Mouse (Mus musculus) ES-E14 (cell line): ENCODE data around the gene Map3k15. TPM values are rescaled to one million over a fixed set of nuclear protein-coding genes. Genes with fewer than 3 reads are reported as not detected.

ENCODE experiments used
- DNase-seq: peaks from one replicate; pipeline ENCODE4 v3.0.0-alpha.2; 2013; ENCODE audit warnings: low read depth, low spot score
- H3K27ac ChIP-seq: 2 replicates; pipeline ENCODE4 v1.5.1; 2012; ENCODE audit warnings: low read depth, mild to moderate bottlenecking, low read length, moderate library complexity, mixed read lengths; ENCODE audit not compliant: poor library complexity, insufficient read depth, severe bottlenecking
- H3K36me3 ChIP-seq: 2 replicates; pipeline ENCODE4 v1.6.1; 2012; ENCODE audit warnings: mild to moderate bottlenecking, low read length, moderate library complexity, mixed read lengths; ENCODE audit not compliant: control insufficient read depth, poor library complexity, insufficient read depth, severe bottlenecking
- H3K4me1 ChIP-seq, 2 experiments: fragments of 150-350 bp in 1 of 2; sonication (generic) in 1 of 2; 2 replicates each; pipeline ENCODE4 v1.6.1; 2012; ENCODE audit warnings: low read length in 2 of 2, mild to moderate bottlenecking in 1 of 2, mixed read lengths in 1 of 2; ENCODE audit not compliant: control insufficient read depth in 2 of 2, insufficient read depth in 2 of 2, poor library complexity in 1 of 2
- H3K4me3 ChIP-seq, 2 experiments: fragments of 150-350 bp in 1 of 2; sonication (generic) in 1 of 2; 2 replicates each; pipeline ENCODE4 v1.5.1; 2012; ENCODE audit warnings: low read length in 2 of 2, low read depth in 1 of 2, mild to moderate bottlenecking in 1 of 2, mixed read lengths in 1 of 2; ENCODE audit not compliant: insufficient read depth in 1 of 2, poor library complexity in 1 of 2, severe bottlenecking in 1 of 2
- H3K9ac ChIP-seq: 2 replicates; pipeline ENCODE4 v1.6.1; 2012; ENCODE audit warnings: low read depth, mild to moderate bottlenecking, low read length, mixed read lengths; ENCODE audit not compliant: poor library complexity, insufficient read depth, severe bottlenecking
- H3K9me3 ChIP-seq: fragments of 150-350 bp; sonication (generic); 2 replicates; pipeline ENCODE4 v1.6.1; 2012; ENCODE audit warnings: low read depth, mild to moderate bottlenecking, low read length; ENCODE audit not compliant: control insufficient read depth, insufficient read depth
- CHD2 ChIP-seq: IDR thresholded peaks from 2 replicates; pipeline ENCODE4 v1.6.1; 2014; ENCODE audit warnings: mild to moderate bottlenecking, low read depth, low read length, inconsistent platforms
- HCFC1 ChIP-seq: IDR thresholded peaks from 2 replicates; pipeline ENCODE4 v1.6.1; 2012; ENCODE audit warnings: low read length, inconsistent platforms, borderline replicate concordance; ENCODE audit not compliant: insufficient read depth
- MAFK ChIP-seq: IDR thresholded peaks from 2 replicates; pipeline ENCODE4 v1.6.1; 2014; ENCODE audit warnings: mild to moderate bottlenecking, low read depth, low read length, inconsistent platforms; ENCODE audit not compliant: insufficient read depth
- ZC3H11A ChIP-seq: IDR thresholded peaks from 2 replicates; pipeline ENCODE4 v1.6.1; 2012; ENCODE audit warnings: low read depth, mild to moderate bottlenecking, inconsistent platforms, low read length, borderline replicate concordance
- ZNF384 ChIP-seq: IDR thresholded peaks from 2 replicates; pipeline ENCODE4 v1.6.1; 2012; ENCODE audit warnings: low read depth, low read length, inconsistent platforms
- in situ Hi-C, 2 experiments: fragments of 600-800 bp; cut with MboI; formaldehyde crosslinking; loops; one replicate each; pipeline ENCODE4 v1.15.1; 2025; ENCODE audit warnings: low sequenced_read_pairs in 2 of 2, inconsistent platforms in 1 of 2; ENCODE audit not compliant: unreplicated experiment in 2 of 2
- total RNA-seq: library from RNA; depleted of rRNA; stranded (reverse); fragments of 300-350 nt; gene quantifications from 2 replicates; pipeline ENCODE4 v1.2.3, GENCODE M21; 2012

Map3k15 gene
- total RNA-seq, 1 experiment: 6.0 TPM

DNA sequence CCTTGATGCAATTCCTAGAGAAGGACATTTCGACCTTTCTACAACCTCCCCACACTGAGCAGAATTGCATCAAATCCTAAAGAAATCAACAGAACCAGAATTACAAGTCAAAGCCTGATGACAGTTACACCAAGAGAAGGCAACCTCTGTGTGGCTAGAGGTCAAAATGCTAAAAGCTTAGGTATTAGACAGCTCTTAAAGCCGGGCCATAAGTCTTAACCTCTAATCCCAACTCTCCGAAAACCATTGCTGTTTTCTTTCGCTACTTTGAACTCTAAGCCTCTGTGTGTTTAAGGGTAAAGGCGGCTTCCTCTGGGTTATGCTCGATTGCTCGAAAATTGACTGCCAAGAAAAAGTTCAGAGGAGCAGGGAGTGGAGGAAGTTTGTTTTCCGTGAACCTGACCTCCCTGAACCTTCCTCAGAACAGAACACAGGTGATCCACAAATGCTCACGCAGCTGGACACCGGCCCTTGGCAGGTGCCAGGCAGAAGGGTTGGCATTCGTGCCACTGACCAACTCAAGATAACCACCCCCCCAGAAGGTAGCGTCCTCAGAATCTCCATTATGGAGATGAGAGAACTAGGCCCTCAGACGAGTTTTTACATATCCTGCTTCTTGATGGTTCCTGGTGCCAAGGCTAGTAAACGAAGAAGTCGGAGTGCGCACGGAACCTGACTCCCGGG, 149.1 kb downstream of the Map3k15 start:
- peaks cover 0 to 8% of the 10 kb centered on the region in 2 experiments; a peak in 2 of 4 replicates for H3K4me1 ChIP-seq
- no peaks in the 10 kb centered on the region for H3K9me3 ChIP-seq

GRCm38 (mm10) chrX:160137861-160138717, 149.9 kb downstream of the Map3k15 start, which contains the start of gene Pdha1:
Gene Pdha1 (minus strand): TSS chrX:160138413.
- TF ChIP-seq HCFC1: no peak
- TF ChIP-seq ZNF384: no peak
- TF ChIP-seq ZC3H11A: no peak
- no peak for TF ChIP-seq CHD2
- in situ Hi-C loops: no loop called here

More for the DNA sequence above, 149.1 kb downstream of the Map3k15 start:
- Histone ChIP-seq H3K27ac (peak overlapping the region; percentile 97), H3K9ac (peak overlapping the region; percentile 90), H3K36me3 (no peaks in the 10 kb centered on the region), H3K4me3 (peak overlapping the region; percentile 90)
- in situ Hi-C loops: no loop called here
- no peak for TF ChIP-seq ZNF384
- no peak for TF ChIP-seq MAFK
- TF ChIP-seq HCFC1: no peak
- no peak for TF ChIP-seq CHD2
- no peak for TF ChIP-seq ZC3H11A
- DNase-seq: no peak

GRCm38 (mm10) chrX:160146806-160147205, 158.6 kb downstream of the Map3k15 start:
- Histone ChIP-seq H3K27ac (no peak overlapping the region), H3K9ac (no peak overlapping the region), H3K9me3 (no peaks in the 10 kb centered on the region), H3K4me1 (no peaks in the 10 kb centered on the region), H3K36me3 (no peaks in the 10 kb centered on the region), H3K4me3 (no peak overlapping the region)
- DNase-seq: no peak
- in situ Hi-C loops: no loop called here
- no peak for TF ChIP-seq CHD2
- no peak for TF ChIP-seq HCFC1
- TF ChIP-seq MAFK: no peak
- TF ChIP-seq ZNF384: no peak
- TF ChIP-seq ZC3H11A: no peak

More at GRCm38 (mm10) chrX:160137861-160138717, 149.9 kb downstream of the Map3k15 start, which contains the start of gene Pdha1:
- no peaks in the 10 kb centered on the region for H3K9me3 ChIP-seq
- H3K36me3 ChIP-seq: no peaks in the 10 kb centered on the region
- H3K9ac ChIP-seq: peak within 1 kb of the TSS; percentile 90
- H3K27ac ChIP-seq: peak within 1 kb of the TSS; percentile 97
- peak; percentile 52 for DNase-seq
- peaks cover 0 to 8% of the 10 kb centered on the region in 2 experiments; a peak in 2 of 4 replicates for H3K4me1 ChIP-seq
- peak within 1 kb of the TSS; percentile 90 for H3K4me3 ChIP-seq

GRCm38 (mm10) chrX:160147406-160147805, 159.2 kb downstream of the Map3k15 start:
- Histone ChIP-seq H3K4me1 (no peaks in the 10 kb centered on the region), H3K9ac (no peak overlapping the region), H3K36me3 (no peaks in the 10 kb centered on the region), H3K4me3 (no peak overlapping the region), H3K27ac (no peak overlapping the region), H3K9me3 (no peaks in the 10 kb centered on the region)
- DNase-seq: no peak
- TF ChIP-seq ZC3H11A (no peak), HCFC1 (no peak)
- in situ Hi-C loops: no loop called here
